8 mouse cellular contexts compared by ENCODE assay signal in the genomic region with DNA sequence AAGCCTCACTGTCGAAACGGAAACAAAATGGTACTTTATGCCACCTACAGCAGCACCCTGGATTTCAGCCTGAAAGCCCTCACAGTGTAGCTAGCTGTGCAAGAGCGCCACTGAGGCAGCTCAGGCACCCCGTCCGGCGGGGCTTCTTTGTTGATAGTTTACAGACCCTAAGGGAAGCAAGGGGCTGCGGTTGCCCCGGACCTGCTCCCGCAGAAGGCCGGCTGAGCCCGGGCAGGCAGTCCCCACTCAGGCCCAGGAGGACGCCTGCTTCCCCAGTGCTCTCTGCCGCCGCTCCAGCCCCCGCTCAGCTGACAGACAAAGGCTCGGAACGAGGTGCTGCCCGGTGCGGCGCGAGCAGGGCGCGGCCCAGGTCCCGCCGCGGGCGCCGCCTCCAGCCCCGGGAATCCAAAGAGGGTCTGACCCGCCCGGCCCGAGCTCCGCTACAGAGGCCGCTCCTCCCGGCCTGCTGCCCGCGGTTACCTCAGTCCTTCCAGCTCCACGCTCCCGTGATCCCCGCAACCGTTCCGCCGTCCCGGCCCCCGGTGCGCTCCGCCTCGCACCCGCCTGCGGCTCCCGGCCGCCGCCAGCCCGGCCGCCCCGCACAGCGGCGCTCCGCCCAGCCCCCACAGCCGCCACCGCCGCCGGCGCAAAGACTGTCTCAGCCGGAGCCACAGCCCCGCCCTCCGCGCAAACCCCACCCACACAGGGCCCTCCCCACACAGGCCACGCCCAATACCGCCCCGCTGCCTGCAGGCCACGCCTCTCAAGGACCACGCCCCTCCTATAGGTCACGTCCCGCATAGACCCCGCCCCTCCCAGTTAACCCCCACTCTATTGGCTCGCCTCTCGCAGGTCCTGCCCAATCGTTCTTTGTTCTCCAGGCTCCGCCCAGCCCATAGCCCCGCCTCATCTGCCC. TPM values are rescaled to one million over a fixed set of nuclear protein-coding genes. Genes with fewer than 3 reads are reported as not detected.
DNase-seq lines count a peak whose midpoint lies in the region; ATAC-seq and TF ChIP-seq lines count a peak whose summit lies in the region.

Ankrd50 (minus strand) TSS at position 654 of the 916 bp plus-strand sequence.

- H3K27me3 ChIP-seq in Patski = no peaks in the 10 kb centered on the region
- no peaks in the 10 kb centered on the region for H3K27me3 ChIP-seq in hindbrain, embryonic 13.5 days

- peak; percentile 97 for ATAC-seq in Patski
- peak; percentile 98 for ATAC-seq in hindbrain, embryonic 13.5 days (ENCODE audit: low FRiP score)

- peak within 1 kb of the TSS; percentile 97 for H3K4me2 ChIP-seq in hindbrain, embryonic 13.5 days

- peak within 1 kb of the TSS; percentile 94 for H3K4me3 ChIP-seq in hindbrain, embryonic 13.5 days

- under 1% methylated on average over 58 of the region's 81 CpGs for WGBS in hindbrain, embryonic 13.5 days

- no peaks in the 10 kb centered on the region for H3K9me3 ChIP-seq in hindbrain, embryonic 13.5 days

- POLR2A ChIA-PET in Patski (lab: Charles Lee) = interaction anchor here (0.8 kb wide), 1 partner anchor 1443 kb away, joined by 4 read pairs; no protein-coding TSS in a partner anchor

- TF ChIP-seq CTCF in Patski (IDR thresholded peaks at IDR 0.05) = no peak

- H3K36me3 ChIP-seq in hindbrain, embryonic 13.5 days = peaks cover 8% of the 10 kb centered on the region

- CTCF ChIA-PET in Patski (lab: Charles Lee) = no interaction called here

- peak; percentile 99 for DNase-seq in Patski (ENCODE audit: low read depth, low spot score)
- DNase-seq in cerebellum, postnatal 14 days = peak; percentile 99 to 100
- peak; percentile 96 to 98 for DNase-seq in frontal cortex, postnatal 14 days (ENCODE audit: low spot score in 2 of 2)
- DNase-seq in layer of hippocampus, postnatal 25 days (ENCODE audit: extremely low spot score in 1 of 2, low spot score in 1 of 2) = peak; percentile 88 to 94
- peak; percentile 98 for DNase-seq in lung, postnatal 25 days (ENCODE audit: low spot score)
- DNase-seq in retina, embryonic 14.5 days (ENCODE audit: low spot score) = peak; percentile 99
- peak; percentile 100 for DNase-seq in thymus, postnatal 4 days

- peaks cover 38% of the 10 kb centered on the region for H3K4me1 ChIP-seq in hindbrain, embryonic 13.5 days (replicated peaks)

- in situ Hi-C loops in Patski (cut with MboI; ENCODE audit: low pct_unique_long_range_greater_than_20kb) = loop anchor here (25.0 kb wide), 1 partner anchor 353 kb away; no protein-coding TSS in a partner anchor

- H3K9ac ChIP-seq in hindbrain, embryonic 13.5 days = peak within 1 kb of the TSS; percentile 96

- peak within 1 kb of the TSS; percentile 96 for H3K27ac ChIP-seq in hindbrain, embryonic 13.5 days

RNA-seq across cellular contexts. Expression of gene Ankrd50, which starts in this region (rescaled TPM):
- polyA plus RNA-seq in Patski (2021) = 65.5 TPM
- polyA plus RNA-seq in hindbrain, embryonic 13.5 days (2015; fragmentation: Nextera tagmentation; extraction: Ambion mirVana) = 25.2 and 26.1 TPM in 2 replicates
- total RNA-seq in layer of hippocampus, postnatal 25 days (2021) = 10 to 100 TPM; 53.3 to 56.7 TPM

Comparison
In these comparisons a context has a peak if more than half of its experiments do, and no peak if none do; other contexts are left out.
1. Peak in every context shown above with its lines: DNase-seq, ATAC-seq, H3K4me3 ChIP-seq and H3K27ac ChIP-seq.